In the genomic region with DNA sequence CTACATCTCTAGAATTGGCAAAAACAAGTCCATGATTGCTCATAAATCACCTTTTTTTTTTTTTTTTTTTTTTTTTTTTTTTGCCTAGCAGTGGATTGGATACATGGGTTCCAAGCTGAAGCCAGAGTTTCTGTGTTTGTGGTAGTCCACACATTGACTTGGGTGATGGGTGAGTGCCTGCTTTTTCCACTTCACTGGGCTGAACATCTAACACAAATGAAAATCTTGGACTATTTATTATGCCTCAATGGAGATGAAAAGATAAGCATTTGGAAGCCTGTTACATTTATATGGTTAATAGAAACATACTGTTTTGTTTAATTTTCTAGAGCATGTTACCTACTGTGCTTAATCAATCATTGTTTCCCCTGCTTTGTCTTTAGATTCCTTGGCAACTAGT, we compare ENCODE assay signal across 27 mouse cellular contexts.
DNase-seq lines count a peak whose midpoint lies in the region; ATAC-seq and TF ChIP-seq lines count a peak whose summit lies in the region.
"Had no signal": no experiment of that assay in that cellular context is flagged by ENCODE, and none has a peak within 500 bp of the region (broad histone marks: within the 10 kb centered on the region; RNA-seq: fewer than 3 reads in every experiment).

No protein-coding gene starts in this region.

- no peak overlapping the region for H3K9ac ChIP-seq in hindbrain, embryonic 15.5 days
- H3K9ac ChIP-seq in hindbrain, embryonic 13.5 days = no peak overlapping the region
- no peak overlapping the region for H3K9ac ChIP-seq in midbrain, postnatal 0 days (replicated peaks; ENCODE audit: low read length, poor library complexity, severe bottlenecking)
- H3K9ac ChIP-seq in midbrain, embryonic 13.5 days (replicated peaks) = no peak overlapping the region
- no peak overlapping the region for H3K9ac ChIP-seq in neural tube, embryonic 15.5 days (replicated peaks)
- H3K9ac ChIP-seq: forebrain, postnatal 0 days; heart, embryonic 13.5 days; hindbrain, embryonic 12.5 days had no signal

- H3K4me1 ChIP-seq in hindbrain, embryonic 15.5 days (replicated peaks) = no peaks in the 10 kb centered on the region
- no peaks in the 10 kb centered on the region for H3K4me1 ChIP-seq in hindbrain, embryonic 13.5 days (replicated peaks)
- H3K4me1 ChIP-seq in midbrain, postnatal 0 days (ENCODE audit: insufficient read depth, low read length) = no peaks in the 10 kb centered on the region
- no peaks in the 10 kb centered on the region for H3K4me1 ChIP-seq in midbrain, embryonic 13.5 days (replicated peaks)
- H3K4me1 ChIP-seq in heart, embryonic 10.5 days = no peaks in the 10 kb centered on the region
- no peaks in the 10 kb centered on the region for H3K4me1 ChIP-seq in neural tube, embryonic 15.5 days
- H3K4me1 ChIP-seq: forebrain, embryonic 10.5 days; heart, embryonic 13.5 days; hindbrain, embryonic 12.5 days had no signal

- no peak overlapping the region for H3K4me3 ChIP-seq in hindbrain, embryonic 15.5 days
- no peak overlapping the region for H3K4me3 ChIP-seq in hindbrain, embryonic 13.5 days
- no peak overlapping the region for H3K4me3 ChIP-seq in midbrain, postnatal 0 days (ENCODE audit: low read depth, low read length)
- H3K4me3 ChIP-seq in midbrain, embryonic 13.5 days (replicated peaks) = no peak overlapping the region
- no peak overlapping the region for H3K4me3 ChIP-seq in heart, embryonic 10.5 days
- H3K4me3 ChIP-seq in neural tube, embryonic 15.5 days (replicated peaks) = no peak overlapping the region
- H3K4me3 ChIP-seq: forebrain, embryonic 10.5 days; gastrocnemius, adult 2 months; heart, embryonic 13.5 days; hindbrain, embryonic 12.5 days had no signal

- no peaks in the 10 kb centered on the region for H3K9me3 ChIP-seq in hindbrain, embryonic 15.5 days
- H3K9me3 ChIP-seq in hindbrain, embryonic 13.5 days = no peaks in the 10 kb centered on the region
- no peaks in the 10 kb centered on the region for H3K9me3 ChIP-seq in midbrain, postnatal 0 days (ENCODE audit: low read length)
- H3K9me3 ChIP-seq in midbrain, embryonic 13.5 days = no peaks in the 10 kb centered on the region
- H3K9me3 ChIP-seq in heart, embryonic 10.5 days = no peaks in the 10 kb centered on the region
- H3K9me3 ChIP-seq in neural tube, embryonic 15.5 days (replicated peaks) = no peaks in the 10 kb centered on the region
- H3K9me3 ChIP-seq: forebrain, embryonic 10.5 days; heart, embryonic 13.5 days; hindbrain, embryonic 12.5 days had no signal

- no peaks in the 10 kb centered on the region for H3K36me3 ChIP-seq in hindbrain, embryonic 15.5 days
- no peaks in the 10 kb centered on the region for H3K36me3 ChIP-seq in hindbrain, embryonic 13.5 days
- no peaks in the 10 kb centered on the region for H3K36me3 ChIP-seq in midbrain, postnatal 0 days (ENCODE audit: insufficient read depth, low read length)
- H3K36me3 ChIP-seq in midbrain, embryonic 13.5 days = no peaks in the 10 kb centered on the region
- no peaks in the 10 kb centered on the region for H3K36me3 ChIP-seq in heart, embryonic 10.5 days
- H3K36me3 ChIP-seq in neural tube, embryonic 15.5 days = no peaks in the 10 kb centered on the region
- H3K36me3 ChIP-seq: forebrain, embryonic 10.5 days; heart, embryonic 13.5 days; hindbrain, embryonic 12.5 days had no signal

- H3K27ac ChIP-seq in hindbrain, embryonic 15.5 days (replicated peaks) = no peak overlapping the region
- no peak overlapping the region for H3K27ac ChIP-seq in hindbrain, embryonic 13.5 days
- no peak overlapping the region for H3K27ac ChIP-seq in midbrain, postnatal 0 days (ENCODE audit: low read depth, low read length)
- H3K27ac ChIP-seq in midbrain, embryonic 13.5 days = no peak overlapping the region
- H3K27ac ChIP-seq in heart, embryonic 10.5 days = no peak overlapping the region
- H3K27ac ChIP-seq in neural tube, embryonic 15.5 days (replicated peaks) = no peak overlapping the region
- H3K27ac ChIP-seq: forebrain, embryonic 10.5 days; gastrocnemius, adult 2 months; heart, embryonic 13.5 days; hindbrain, embryonic 12.5 days had no signal

- no peak for TF ChIP-seq CTCF in midbrain, postnatal 0 days (IDR thresholded peaks at IDR 0.05)

- H3K27me3 ChIP-seq in hindbrain, embryonic 15.5 days = no peaks in the 10 kb centered on the region
- 0 out of 2 replicates have a peak, but pooled peaks cover 5% of the 10 kb centered on the region for H3K27me3 ChIP-seq in hindbrain, embryonic 13.5 days
- H3K27me3 ChIP-seq in midbrain, postnatal 0 days (ENCODE audit: insufficient read depth, low read length) = no peaks in the 10 kb centered on the region
- H3K27me3 ChIP-seq in midbrain, embryonic 13.5 days = no peaks in the 10 kb centered on the region
- H3K27me3 ChIP-seq in heart, embryonic 10.5 days (ENCODE audit: insufficient read depth, poor library complexity, severe bottlenecking) = no peaks in the 10 kb centered on the region
- H3K27me3 ChIP-seq in neural tube, embryonic 15.5 days (replicated peaks) = no peaks in the 10 kb centered on the region
- H3K27me3 ChIP-seq: CH12.LX; heart, embryonic 13.5 days; hindbrain, embryonic 12.5 days had no signal

- peak; percentile 13 for DNase-seq in midbrain, postnatal 0 days (ENCODE audit: low spot score)
- peak; percentile 52 for DNase-seq in retina, embryonic 14.5 days (ENCODE audit: low spot score)
- no peak for DNase-seq in heart, embryonic 10.5 days (ENCODE audit: low spot score)
- DNase-seq: adrenal gland, adult 8-10 months; adrenal gland, postnatal 25 days; B cell, adult 2 months; cerebellum, adult 18-20 months; cerebellum, adult 9-10 months; cerebellum, postnatal 14 days; forebrain, postnatal 0 days; gastrocnemius, adult 2 months; gastrocnemius, postnatal 25 days; heart, adult 18-20 months; heart, postnatal 14 days; heart, postnatal 4 days had no signal

- peak; percentile 51; the same call in 1 of the 2 replicates for ATAC-seq in hindbrain, embryonic 15.5 days (ENCODE audit: low FRiP score, low read depth)
- no peak for ATAC-seq in hindbrain, embryonic 13.5 days (ENCODE audit: low FRiP score)
- no peak for ATAC-seq in midbrain, postnatal 0 days (ENCODE audit: low FRiP score)
- ATAC-seq in midbrain, embryonic 13.5 days = no peak
- no peak for ATAC-seq in neural tube, embryonic 15.5 days (ENCODE audit: low FRiP score)
- ATAC-seq: activated CD4-positive, CD25-positive, alpha-beta regulatory T cell, adult 4 months; forebrain, embryonic 14.5 days; forebrain, postnatal 0 days; inflammation-experienced regulatory T-cells, adult 6 months; intestine, embryonic 16.5 days had no signal

- no peak overlapping the region for H3K4me2 ChIP-seq in hindbrain, embryonic 15.5 days
- no peak overlapping the region for H3K4me2 ChIP-seq in hindbrain, embryonic 13.5 days
- H3K4me2 ChIP-seq in midbrain, postnatal 0 days (ENCODE audit: low read depth, low read length, poor library complexity, severe bottlenecking) = no peak overlapping the region
- H3K4me2 ChIP-seq in midbrain, embryonic 13.5 days (replicated peaks) = no peak overlapping the region
- H3K4me2 ChIP-seq in neural tube, embryonic 15.5 days = no peak overlapping the region
- H3K4me2 ChIP-seq: heart, embryonic 13.5 days; hindbrain, embryonic 12.5 days had no signal
